Mouse (Mus musculus): ENCODE measurements around the gene Bcl7a.

Bcl7a gene

DNA sequence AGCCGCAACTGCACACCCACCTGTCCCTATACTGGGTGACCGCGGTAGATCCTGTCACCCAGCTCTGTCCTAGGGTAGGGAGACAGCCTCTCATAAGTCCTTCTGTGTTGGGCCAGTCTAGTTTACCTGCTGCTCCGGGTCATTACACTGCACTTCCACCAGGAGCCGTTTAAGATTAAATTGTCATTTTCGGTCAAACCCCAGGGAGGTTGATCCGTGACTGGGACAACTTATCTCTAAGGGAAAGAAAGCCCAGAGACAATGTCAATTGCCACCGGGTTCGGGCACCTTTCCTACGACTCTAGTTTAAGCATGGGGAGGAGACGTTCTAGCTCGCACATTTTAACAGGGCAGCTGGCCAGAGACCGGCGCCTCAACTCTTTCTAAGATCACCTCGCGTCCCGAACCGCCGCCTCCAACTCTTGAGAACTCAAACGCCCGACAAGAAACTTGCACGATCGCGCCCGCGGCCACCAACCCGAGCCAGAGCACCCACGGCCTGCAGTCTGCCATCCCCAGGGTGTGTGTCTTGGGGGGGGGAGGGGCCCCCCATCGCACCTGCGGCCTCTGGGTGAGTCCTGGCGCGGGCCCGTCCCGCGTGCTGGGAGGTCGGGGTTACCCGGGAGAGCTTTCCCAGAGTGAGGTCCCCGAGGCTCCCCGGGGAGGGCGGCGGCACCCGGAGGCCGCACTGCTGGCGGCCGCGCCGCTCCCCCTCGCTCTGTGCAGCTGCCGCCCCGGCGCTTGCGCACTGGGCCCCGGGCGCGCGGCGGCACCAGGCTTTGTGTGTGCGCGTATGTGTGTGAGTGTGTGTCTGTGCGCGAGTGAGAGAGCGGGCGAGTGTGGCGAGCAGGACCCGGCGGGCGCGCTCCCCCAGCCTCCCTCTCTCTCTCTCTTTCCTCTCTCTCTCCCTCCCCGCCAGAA, at the start of gene Bcl7a:
Bcl7a (plus strand) TSS at position 128 of the 921 bp plus-strand sequence.
- 2% methylated on average over 69 of the region's 69 CpGs for WGBS

DNA sequence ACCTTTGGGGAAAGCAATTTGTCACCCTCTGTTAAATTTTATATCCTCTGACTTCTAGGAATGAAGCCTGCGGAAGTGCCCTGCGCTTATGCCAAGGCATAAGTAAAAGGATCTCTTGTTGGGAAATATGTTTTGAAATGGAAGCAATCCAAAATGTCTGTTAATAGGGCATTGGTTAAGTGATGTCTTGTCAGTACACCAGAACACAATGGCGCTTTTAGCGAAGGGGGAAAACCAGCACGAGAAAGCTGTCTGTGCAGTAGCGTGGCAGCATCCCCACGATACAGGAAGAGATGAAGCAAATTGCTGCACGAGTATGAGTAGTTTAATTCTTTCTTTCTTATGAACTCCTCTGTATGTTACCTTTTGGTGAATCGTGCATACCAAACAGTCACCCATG, 49.0 kb upstream of the Bcl7a start:
- WGBS, result 71% methylated on average over 9 of the region's 9 CpGs

DNA sequence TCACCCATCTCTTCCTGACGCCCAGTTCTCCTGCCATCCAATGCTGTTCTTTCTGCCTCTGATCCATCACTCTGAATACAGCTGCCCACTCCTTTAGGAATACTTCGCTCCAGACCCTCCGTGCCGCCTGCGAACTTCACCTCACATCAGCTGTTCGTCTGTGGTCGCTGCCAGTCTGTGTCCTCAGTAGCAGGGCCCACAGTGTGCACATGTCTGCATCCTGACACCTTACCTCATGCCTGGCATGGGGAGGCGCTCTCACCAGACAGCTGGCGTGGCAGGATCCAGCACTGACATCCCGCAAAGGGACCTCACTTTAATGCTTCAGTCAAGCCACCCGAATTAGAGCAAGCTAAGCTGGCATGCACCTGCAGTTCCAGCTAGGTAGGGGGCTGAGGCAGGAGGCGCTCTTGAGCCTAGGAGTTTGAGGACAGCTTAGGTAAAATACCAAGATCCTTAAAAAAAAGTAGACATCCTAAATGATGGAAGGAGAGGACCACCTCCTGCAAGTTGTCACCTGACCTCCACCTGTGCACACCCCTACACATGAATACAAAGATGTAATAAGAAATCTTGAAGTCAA, 47.3 kb upstream of the Bcl7a start:
- 79% methylated on average over 12 of the region's 12 CpGs for WGBS

DNA sequence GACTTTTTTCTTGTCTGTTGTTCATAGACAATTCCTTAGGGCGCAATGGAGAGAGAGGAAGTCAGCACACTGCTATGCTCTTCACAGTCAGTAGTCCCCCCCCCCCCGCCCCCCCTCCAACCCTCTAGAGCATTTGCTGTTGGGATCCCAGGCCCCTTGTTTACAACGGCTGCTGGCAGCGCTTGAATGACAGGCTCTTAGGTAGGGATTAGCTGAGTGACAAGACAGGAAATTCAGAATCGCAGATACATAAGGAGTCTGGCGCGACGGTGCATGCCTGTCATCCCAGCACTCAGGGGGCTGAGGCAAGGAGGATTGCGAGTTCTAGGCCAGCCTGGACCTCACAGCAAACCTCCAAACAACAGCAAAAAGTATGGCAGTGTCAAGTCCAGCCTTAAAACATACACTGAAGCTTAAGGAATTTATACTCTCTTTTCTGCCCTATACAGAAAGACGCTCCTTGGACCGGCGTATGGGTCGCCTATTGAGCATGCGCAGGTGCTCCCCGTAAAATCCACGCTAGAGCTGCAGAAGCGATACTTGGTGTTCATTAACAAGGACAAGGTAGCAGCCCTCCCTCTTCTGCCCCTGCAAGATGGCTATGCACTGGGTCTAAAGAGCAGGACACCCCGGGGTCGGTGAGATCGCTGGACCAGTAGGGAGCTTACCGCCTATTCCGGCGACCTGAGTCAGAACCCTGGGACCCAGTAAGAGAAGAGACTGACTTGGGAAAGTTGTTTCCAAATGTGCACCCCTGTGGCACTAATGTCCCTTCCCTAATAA, 46.5 kb upstream of the Bcl7a start:
- WGBS, result 77% methylated on average over 23 of the region's 23 CpGs

DNA sequence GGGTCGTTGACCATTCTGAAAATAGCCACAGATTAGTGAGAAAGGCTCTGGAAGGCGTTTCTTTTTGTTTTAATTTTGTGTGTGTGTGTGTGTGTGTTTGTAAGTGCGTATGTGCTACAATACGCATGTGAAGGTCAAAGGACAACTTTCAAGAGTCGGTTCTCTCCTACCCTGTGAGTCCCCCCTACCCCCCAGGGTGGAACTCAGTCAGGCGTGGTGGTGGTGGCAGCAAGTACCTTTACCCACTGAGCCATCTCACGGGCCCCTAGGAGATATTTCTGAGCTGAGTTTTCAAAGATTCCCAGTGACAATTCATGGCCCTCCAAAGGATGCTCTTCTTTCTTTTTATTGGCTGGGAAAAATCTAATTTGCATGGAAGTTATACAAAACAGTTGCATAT, 45.8 kb upstream of the Bcl7a start:
- WGBS, result 83% methylated on average over 7 of the region's 7 CpGs

DNA sequence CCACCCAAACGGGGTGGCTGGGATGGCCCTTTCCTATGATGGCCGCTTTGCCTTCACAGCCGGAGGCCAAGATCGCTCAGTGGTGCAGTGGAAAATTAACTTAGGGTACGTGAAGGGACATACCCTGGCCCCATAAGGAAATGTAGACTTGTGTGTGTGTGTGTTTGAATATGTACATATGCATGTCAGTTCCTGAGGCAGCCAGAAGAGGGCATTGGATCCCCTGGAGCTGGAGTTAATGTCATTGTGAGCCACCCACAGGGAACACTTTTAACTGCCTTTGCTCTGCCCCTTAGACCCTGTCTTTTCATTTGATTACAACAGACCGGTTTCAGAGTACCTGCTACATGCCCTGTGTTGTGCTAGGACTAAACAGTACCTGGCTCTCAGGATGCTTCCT, 45.1 kb upstream of the Bcl7a start:
- WGBS, result 94% methylated on average over 6 of the region's 6 CpGs

DNA sequence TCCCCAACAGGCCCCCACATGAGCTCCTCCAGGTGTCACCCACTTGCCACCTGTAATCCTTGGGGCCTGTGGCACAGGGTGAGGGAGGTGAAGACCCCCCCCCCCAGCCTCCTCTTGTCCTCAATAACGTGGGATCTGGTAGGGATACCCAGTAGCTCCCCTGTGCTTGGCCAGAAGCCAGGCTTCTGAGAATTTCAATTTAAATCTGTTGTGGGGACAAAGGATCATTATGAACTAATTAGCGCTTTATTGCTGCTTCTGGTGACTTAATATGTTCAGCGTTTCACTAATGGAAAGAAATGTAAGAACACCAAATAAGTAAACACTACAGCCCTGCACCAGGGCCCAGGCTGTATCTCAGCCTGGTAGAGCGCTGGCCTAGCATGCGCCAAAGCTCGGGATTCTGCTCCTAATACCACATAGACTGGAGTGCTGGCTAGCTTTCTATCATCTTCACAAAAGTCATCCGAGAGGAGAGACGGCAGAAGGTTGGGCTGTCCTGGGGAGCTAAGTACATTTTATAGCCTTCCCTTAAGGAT, 43.1 kb upstream of the Bcl7a start:
- 77% methylated on average over 8 of the region's 8 CpGs for WGBS

DNA sequence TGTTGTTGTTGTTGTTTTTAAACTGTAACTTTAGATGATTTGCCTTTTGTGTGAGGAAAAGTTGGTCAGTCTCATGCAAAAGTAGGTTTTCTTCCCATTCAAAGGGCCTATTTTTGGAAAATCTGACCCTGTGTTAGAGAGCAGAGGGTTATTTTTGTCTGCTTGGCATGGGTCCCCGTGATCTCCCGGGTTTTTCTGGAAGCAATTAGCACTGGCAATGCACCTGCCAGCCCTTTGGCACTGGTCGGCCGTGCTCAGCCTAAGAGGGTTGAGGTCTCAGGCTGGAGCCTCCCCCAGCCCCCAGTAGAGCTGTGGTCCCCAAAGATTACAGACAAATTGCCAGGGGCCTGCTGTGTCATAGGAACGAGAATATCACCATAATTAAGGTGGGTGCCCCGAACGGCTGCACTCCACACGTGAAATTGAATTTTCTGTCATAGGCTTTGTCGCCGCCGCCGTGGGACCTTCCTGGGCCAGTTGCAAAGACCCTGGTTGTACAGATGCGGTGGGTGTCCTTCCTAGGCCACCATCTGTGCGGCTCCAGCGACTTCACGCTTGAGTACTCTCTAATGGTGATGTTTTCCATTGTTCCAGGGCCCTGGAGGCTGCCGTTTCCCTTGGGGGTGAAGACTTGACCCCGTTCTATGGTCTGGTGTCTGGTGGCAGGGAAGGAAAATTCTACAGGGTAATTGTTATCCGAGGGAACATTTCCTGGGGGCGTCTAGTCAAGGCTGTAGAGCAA, 41.7 kb upstream of the Bcl7a start:
- WGBS, result 75% methylated on average over 20 of the region's 20 CpGs

DNA sequence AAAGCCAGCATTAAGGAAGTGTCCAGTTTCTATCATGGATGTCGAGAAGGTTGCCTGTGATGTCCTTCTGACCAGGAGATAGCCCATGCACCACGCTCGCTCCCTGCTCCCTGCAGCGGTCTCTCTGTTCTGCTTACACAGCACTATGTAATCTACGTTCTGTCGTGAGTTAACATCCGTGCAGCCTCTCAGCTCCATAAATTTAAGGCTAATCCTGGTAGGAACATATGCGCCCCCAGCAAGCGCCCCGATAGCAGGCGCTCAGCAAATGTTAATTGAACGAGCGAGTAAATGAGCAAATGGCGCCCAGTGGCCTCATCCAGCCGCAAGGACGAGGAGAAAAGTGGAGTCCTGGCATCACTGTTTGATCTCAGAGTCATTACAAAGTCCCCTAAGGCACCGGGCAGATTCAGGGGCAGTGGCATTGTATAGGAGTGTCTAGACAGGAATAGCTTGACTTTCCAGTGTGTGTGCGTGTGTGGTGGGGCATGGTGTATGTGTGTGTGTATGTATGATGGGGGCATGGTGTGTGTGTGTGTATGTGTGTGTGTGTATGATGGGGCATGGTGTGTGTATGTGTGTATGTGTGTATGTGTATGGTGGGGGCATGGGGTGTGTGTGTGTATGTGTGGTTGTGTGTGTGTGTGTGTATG, 35.9 kb upstream of the Bcl7a start:
- WGBS, result 82% methylated on average over 18 of the region's 18 CpGs

DNA sequence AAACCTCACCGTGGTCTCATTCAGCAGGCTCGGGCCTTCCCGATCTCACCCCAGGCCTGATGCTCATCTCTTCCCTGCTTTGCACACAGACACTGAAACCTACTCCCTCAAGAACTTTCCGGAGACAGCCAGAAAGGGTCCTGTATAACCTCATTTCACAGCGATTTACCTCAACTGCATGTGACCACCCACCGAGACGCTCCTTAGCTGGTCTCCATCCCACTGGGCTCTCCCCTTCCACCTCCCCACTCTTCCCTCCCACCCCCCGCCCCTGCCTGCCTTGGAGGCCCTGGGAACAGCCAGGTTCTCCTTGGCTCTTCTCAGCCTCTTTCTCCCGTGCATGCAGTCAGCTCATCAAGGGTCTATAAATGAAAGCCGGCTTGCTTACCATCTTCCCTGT, 33.8 kb upstream of the Bcl7a start:
- 54% methylated on average over 10 of the region's 10 CpGs for WGBS

DNA sequence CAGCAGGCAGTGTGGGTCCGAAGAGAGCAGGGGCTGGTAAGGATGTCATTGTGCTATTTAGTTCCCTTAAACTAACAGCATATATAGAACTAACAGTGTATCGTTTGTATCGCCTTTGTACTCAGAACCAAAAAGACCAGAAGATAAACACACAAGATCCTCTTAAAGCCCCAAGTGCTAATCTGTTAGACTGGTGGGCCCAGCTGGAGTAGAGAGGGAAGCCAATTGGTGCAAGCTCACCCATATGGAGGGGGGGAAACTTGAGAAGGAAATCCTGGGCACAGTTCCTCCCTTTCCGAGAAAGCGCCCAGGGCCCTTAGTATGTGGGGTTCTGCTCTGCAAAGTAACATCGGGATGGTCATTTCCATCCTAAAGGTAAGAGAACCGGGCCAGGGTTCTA, 33.4 kb upstream of the Bcl7a start:
- WGBS, result 57% methylated on average over 7 of the region's 7 CpGs

DNA sequence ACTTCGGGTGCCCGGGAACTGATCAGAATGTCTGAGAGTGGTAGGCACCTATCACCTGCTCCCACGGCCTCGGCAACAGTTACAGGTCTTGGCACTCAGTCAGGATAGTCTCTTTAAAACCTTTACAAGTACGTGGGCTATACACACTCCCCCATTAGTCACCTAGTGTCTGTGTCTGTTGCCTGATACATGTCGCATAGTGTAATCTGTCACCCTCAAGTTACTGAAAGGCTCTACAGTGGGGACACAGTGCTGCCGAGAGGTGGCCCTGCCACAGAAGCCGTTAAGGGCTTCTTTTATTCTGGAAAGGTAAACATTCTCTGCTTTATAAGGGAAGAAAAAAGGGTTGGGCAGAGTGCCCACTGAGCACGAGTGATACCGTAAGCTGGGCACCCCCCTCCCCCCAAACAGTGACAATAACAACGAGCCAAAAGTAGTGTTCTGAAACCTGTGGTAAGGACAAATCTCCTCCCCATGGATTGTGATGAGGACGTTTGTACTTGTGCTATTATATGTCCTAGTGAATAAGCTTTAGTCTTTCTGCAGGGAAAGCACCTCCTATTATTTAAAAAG, 30.5 kb upstream of the Bcl7a start:
- 50% methylated on average over 12 of the region's 12 CpGs for WGBS

DNA sequence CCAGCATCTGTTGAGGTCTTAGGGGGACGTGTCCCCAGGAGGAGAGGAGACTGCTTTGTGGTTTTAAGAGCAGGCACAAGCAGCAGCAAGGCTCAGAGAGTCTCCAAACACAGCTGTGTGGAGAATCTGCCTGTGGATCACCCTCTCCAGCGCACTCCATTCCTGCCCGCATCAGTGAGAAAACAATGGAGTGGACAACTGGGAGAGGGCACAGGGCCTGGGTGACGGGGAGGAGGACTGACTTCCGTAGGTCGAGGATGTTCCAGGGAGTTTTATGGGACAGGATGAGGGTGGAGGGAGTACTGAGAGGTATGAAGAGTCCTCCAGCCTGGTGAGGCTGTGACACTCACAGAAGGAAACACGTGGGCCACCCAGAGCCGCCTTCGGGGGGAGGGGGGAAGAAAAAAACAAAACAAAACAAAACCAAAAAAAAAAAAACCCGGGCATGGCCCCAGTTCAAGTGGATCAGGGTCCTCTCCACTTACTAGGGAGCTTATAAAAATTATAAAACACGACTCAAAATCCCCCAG, 29.7 kb upstream of the Bcl7a start:
- 71% methylated on average over 11 of the region's 11 CpGs for WGBS

DNA sequence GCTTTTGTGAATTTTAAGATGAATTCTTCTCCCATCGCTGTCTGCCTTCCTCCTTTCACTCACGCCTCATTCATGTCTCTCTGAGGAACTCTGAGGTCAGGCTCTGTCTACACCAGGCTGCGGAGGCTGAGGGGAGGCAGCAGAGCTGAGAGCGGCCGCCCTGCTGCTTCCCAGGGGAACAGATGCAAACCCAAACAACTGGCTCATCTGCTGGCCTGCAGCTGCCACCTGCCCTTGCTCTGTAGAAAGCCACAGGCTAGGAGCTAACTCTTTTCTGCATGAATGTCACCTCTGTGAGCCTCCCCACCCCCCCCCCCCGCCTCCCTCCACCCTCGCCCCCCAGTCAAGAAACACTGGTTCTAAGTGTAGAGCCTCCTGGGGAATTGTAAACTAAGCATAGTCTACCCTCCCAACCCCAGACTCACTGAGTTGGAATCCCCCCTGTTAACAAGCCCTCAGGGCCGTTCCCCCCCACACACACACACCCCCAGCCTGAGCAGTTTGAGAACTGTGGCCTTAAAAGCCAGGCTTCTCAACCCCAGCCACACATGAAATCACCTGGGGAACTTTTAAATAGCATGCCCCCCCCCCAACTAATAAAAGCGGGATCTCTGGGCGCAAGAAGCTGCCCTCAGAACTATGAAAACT, 28.3 kb upstream of the Bcl7a start:
- WGBS, result 66% methylated on average over 10 of the region's 10 CpGs

DNA sequence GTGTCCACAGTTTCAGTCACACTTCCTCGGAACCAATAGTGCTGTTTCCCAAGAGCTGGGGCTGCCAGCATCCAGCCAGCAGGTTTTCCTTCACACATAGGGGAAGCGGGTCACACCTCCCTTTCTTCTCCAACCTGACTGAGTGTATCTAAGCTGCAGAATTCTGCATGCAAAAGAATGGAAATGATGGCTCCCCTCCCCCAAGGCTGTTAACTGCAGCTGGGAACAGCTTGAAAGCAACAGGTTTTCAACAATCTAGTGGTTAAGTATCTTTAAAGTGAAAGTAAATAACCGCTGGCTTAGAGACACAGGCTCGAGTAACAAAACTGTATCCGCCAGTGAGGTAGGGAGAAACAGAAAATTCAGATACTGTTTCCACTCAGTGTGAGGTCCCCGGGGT, 25.6 kb upstream of the Bcl7a start:
- 29% methylated on average over 6 of the region's 6 CpGs for WGBS

DNA sequence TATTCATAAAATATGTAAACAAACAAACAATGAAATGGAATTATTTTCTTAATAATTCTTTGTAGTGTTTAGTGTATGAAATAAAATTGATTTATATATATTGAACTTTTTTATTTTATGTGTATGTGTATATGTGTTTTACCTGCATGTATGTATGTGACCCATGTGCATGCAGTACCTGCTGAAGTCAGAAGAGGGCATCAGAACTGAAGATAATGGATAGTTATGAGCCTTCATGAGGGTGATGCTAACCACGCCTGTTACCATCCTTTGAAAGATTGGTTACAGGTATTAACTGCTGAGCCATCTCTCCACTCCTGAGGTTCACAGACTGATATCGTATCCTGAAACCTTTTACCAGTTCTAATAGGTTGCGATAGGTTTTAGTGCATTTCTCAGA, 23.5 kb upstream of the Bcl7a start:
- WGBS, result 98% methylated on average over 3 of the region's 3 CpGs

DNA sequence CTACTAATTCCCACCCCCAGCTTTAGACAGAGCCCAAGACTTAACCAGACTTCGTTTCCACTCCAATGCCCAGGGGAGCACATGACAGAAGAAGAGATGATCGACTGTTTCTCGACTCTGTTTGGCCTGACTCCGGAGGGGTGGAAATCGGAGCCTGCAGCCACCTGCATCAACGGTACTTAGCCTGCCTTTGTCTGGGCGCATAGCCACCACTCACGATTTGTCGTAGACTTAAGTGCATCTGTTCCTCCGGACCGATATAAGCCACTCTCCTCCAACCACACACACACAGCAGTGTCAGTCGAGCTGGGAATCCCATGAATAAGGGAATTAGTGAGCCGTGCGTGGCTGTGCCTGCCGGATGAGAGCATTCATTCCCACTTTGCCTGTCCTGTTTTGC, 19.4 kb upstream of the Bcl7a start:
- 28% methylated on average over 15 of the region's 15 CpGs for WGBS

DNA sequence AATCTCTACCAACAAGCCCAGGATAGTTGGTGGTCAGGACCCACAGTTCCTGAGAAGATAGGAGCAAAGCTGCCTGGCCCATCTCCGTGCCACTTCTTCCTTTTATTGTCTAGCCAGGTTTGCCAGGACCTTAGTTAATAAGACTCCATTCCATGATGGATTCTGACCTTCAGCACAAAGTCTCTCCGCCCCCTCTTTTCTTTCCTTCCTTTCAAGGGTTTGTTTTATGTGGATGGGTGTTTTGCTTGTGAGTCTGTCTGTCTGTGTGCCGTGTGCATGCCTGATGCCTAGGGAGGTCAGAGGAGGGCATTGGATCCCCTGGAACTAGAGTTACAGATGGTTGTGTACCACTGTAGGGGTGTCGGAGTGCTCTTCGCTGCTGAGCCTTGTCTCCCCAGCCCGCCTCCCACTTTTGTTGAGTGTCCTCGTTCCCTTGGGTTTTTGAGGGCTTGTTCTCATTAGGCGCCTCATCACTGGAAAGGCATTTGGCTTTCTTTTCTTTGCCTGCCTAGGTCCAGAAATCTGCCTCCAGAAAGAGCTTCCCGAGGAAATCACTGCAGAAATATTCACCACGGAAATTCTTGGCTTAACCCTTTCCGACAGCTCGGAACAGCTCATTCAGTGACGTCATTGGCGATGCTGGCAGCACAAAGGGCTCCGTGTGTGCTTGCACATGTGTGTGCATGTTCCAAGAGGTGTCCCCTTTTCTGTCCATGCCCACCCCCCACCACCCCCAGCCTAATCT, 17.5 kb upstream of the Bcl7a start:
- 41% methylated on average over 15 of the region's 15 CpGs for WGBS

DNA sequence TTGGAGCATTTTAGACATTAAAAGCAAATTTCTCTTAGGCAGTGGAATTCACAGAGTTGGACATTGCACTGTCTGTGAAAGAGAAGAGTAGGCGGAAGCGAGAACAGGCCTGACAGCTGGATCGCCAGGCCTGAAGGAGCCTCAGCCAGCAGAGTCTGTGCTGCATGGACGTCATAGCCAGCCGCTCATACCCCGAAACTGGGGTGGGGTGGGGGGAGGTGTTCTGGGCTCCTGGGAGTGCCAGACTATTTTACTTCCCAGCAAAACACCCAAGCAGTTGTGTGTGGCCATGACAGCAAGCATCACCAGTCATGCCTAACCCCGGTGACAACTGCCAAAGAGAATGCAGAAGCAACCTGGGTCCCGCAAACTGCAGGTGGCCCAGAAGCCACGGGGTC, 16.9 kb upstream of the Bcl7a start:
- WGBS, result 55% methylated on average over 9 of the region's 9 CpGs
